Mouse (Mus musculus): ENCODE measurements around the gene Uvrag.

Gene Uvrag

GRCm38 (mm10) chr7:98895501-98896095 lies 245.3 kb downstream of the Uvrag start:
- ChIA-PET CTCF (interaction anchor here in 1 of 4 experiments (0.6 kb wide), 1 partner anchor 1381 kb away, joined by 4 read pairs; no protein-coding TSS in a partner anchor), POLR2A (interaction anchor here in 2 of 4 experiments (0.6 to 1.9 kb wide), 4 partner anchors 8 to 418 kb away, joined by 3 to 5 read pairs (median 4); no protein-coding TSS in a partner anchor)

- POLR2A ChIA-PET: interaction anchor here in 3 of 4 experiments (0.6 to 1.9 kb wide), 7 partner anchors 9 to 94 kb away, joined by 3 to 5 read pairs (median 4); no protein-coding TSS in a partner anchor
- CTCF ChIA-PET: no interaction called here
Observed at GRCm38 (mm10) chr7:98894768-98895167, 246.2 kb downstream of the Uvrag start.

- CTCF ChIA-PET: no interaction called here
- POLR2A ChIA-PET: interaction anchor here in 3 of 4 experiments (0.6 to 1.9 kb wide), 6 partner anchors 9 to 95 kb away, joined by 3 to 5 read pairs (median 4); no protein-coding TSS in a partner anchor
Observed at GRCm38 (mm10) chr7:98894305-98894704, 246.6 kb downstream of the Uvrag start.

GRCm38 (mm10) chr7:98893144-98893543 lies 247.8 kb downstream of the Uvrag start:
- POLR2A ChIA-PET: interaction anchor here in 1 of 4 experiments (0.7 kb wide), 1 partner anchor 418 kb away, joined by 4 read pairs; no protein-coding TSS in a partner anchor
- CTCF ChIA-PET: interaction anchor here in 1 of 4 experiments (0.7 kb wide), 1 partner anchor 9 kb away, joined by 3 read pairs; no protein-coding TSS in a partner anchor

GRCm38 (mm10) chr7:98889211-98889610 lies 251.7 kb downstream of the Uvrag start:
- ChIA-PET CTCF (interaction anchor here in 1 of 4 experiments (1.1 kb wide), 1 partner anchor 61 kb away, joined by 3 read pairs; no protein-coding TSS in a partner anchor), POLR2A (no interaction called here)

- POLR2A ChIA-PET: interaction anchor here in 2 of 4 experiments (0.9 to 2.4 kb wide), 4 partner anchors 15 to 22 kb away, joined by 3 to 9 read pairs (median 4); no protein-coding TSS in a partner anchor
- CTCF ChIA-PET: interaction anchor here in 1 of 4 experiments (1.7 kb wide), 1 partner anchor 18 kb away, joined by 6 read pairs; no protein-coding TSS in a partner anchor
Observed at GRCm38 (mm10) chr7:98888810-98889209, 252.1 kb downstream of the Uvrag start.

GRCm38 (mm10) chr7:98887811-98888261 lies 253.1 kb downstream of the Uvrag start:
- ChIA-PET CTCF (interaction anchor here (0.6 to 1.7 kb wide), 8 partner anchors 13 to 144 kb away, joined by 3 to 7 read pairs (median 4); no protein-coding TSS in a partner anchor), POLR2A (interaction anchor here in 2 of 4 experiments (0.9 to 2.4 kb wide), 9 partner anchors 8 to 75 kb away, joined by 3 to 9 read pairs (median 3); no protein-coding TSS in a partner anchor)

GRCm38 (mm10) chr7:98881887-98882286 lies 259.1 kb downstream of the Uvrag start:
- ChIA-PET CTCF (interaction anchor here in 3 of 4 experiments (0.6 to 1.4 kb wide), 3 partner anchors 44 to 712 kb away, joined by 3 read pairs; no protein-coding TSS in a partner anchor), POLR2A (interaction anchor here in 2 of 4 experiments (1.4 to 1.7 kb wide), 3 partner anchors 10 to 21 kb away, joined by 3 to 9 read pairs (median 4); no protein-coding TSS in a partner anchor)

- CTCF ChIA-PET: no interaction called here
Observed at GRCm38 (mm10) chr7:98879176-98879575, 261.8 kb downstream of the Uvrag start.

GRCm38 (mm10) chr7:98876119-98876518 lies 264.8 kb downstream of the Uvrag start:
- POLR2A ChIA-PET: interaction anchor here in 1 of 4 experiments (1.5 kb wide), 1 partner anchor 11 kb away, joined by 4 read pairs; no protein-coding TSS in a partner anchor

More at GRCm38 (mm10) chr7:98879176-98879575, 261.8 kb downstream of the Uvrag start:
- POLR2A ChIA-PET: no interaction called here

GRCm38 (mm10) chr7:98875390-98875990 lies 265.5 kb downstream of the Uvrag start:
- ChIA-PET POLR2A (interaction anchor here in 3 of 4 experiments (0.6 to 1.5 kb wide), 6 partner anchors 10 to 55 kb away, joined by 3 to 6 read pairs (median 4); no protein-coding TSS in a partner anchor), CTCF (interaction anchor here in 2 of 4 experiments (0.6 to 1.4 kb wide), 2 partner anchors 13 to 276 kb away, joined by 4 read pairs; no protein-coding TSS in a partner anchor)

More at GRCm38 (mm10) chr7:98876119-98876518, 264.8 kb downstream of the Uvrag start:
- CTCF ChIA-PET: interaction anchor here in 1 of 4 experiments (1.4 kb wide), 1 partner anchor 275 kb away, joined by 4 read pairs; no protein-coding TSS in a partner anchor

- POLR2A ChIA-PET: interaction anchor here in 2 of 4 experiments (1.1 to 1.5 kb wide), 2 partner anchors 11 to 12 kb away, joined by 4 read pairs; no protein-coding TSS in a partner anchor
- CTCF ChIA-PET: no interaction called here
Observed at GRCm38 (mm10) chr7:98874411-98874951, 266.5 kb downstream of the Uvrag start.

GRCm38 (mm10) chr7:98873316-98873715 lies 267.6 kb downstream of the Uvrag start:
- POLR2A ChIA-PET: interaction anchor here in 2 of 4 experiments (0.6 to 3.4 kb wide), 13 partner anchors 9 to 580 kb away, joined by 3 to 14 read pairs (median 4); no protein-coding TSS in a partner anchor
- CTCF ChIA-PET: interaction anchor here (0.7 to 1.5 kb wide), 4 partner anchors 14 to 164 kb away, joined by 3 to 5 read pairs (median 5); no protein-coding TSS in a partner anchor

GRCm38 (mm10) chr7:98871882-98872281 lies 269.1 kb downstream of the Uvrag start:
- ChIA-PET POLR2A (interaction anchor here (0.6 to 3.4 kb wide), 24 partner anchors 9 to 270 kb away, joined by 3 to 17 read pairs (median 4); partner anchors contain the start of genes Uvrag (in 1 of the 4) and Wnt11 (in 1 of the 4)), CTCF (interaction anchor here (0.6 to 1.5 kb wide), 11 partner anchors 7 to 461 kb away, joined by 3 to 6 read pairs (median 3); no protein-coding TSS in a partner anchor)

- POLR2A ChIA-PET: interaction anchor here in 3 of 4 experiments (0.6 to 3.4 kb wide), 9 partner anchors 8 to 60 kb away, joined by 3 to 17 read pairs (median 5); partner anchors contain the start of gene Wnt11 (in 1 of the 3)
Observed at GRCm38 (mm10) chr7:98870791-98871190, 270.1 kb downstream of the Uvrag start.

GRCm38 (mm10) chr7:98869070-98869469 lies 271.9 kb downstream of the Uvrag start:
- POLR2A ChIA-PET: interaction anchor here in 2 of 4 experiments (0.6 to 1.2 kb wide), 4 partner anchors 19 to 392 kb away, joined by 3 to 5 read pairs (median 4); no protein-coding TSS in a partner anchor
- CTCF ChIA-PET: interaction anchor here in 2 of 4 experiments (0.6 kb wide), 2 partner anchors 196 to 487 kb away, joined by 3 to 7 read pairs; no protein-coding TSS in a partner anchor

More at GRCm38 (mm10) chr7:98870791-98871190, 270.1 kb downstream of the Uvrag start:
- CTCF ChIA-PET: interaction anchor here in 3 of 4 experiments (1.1 to 1.5 kb wide), 3 partner anchors 17 to 128 kb away, joined by 3 to 6 read pairs (median 4); no protein-coding TSS in a partner anchor

GRCm38 (mm10) chr7:98867794-98868150 lies 273.2 kb downstream of the Uvrag start:
- CTCF ChIA-PET: interaction anchor here in 1 of 4 experiments (0.5 kb wide), 1 partner anchor 263 kb away, joined by 3 read pairs; no protein-coding TSS in a partner anchor
- POLR2A ChIA-PET: no interaction called here

Measured in embryonic stem cell, embryonic (primary cell).